Comparison of ENCODE assay signal across 7 mouse cellular contexts in the genomic region with DNA sequence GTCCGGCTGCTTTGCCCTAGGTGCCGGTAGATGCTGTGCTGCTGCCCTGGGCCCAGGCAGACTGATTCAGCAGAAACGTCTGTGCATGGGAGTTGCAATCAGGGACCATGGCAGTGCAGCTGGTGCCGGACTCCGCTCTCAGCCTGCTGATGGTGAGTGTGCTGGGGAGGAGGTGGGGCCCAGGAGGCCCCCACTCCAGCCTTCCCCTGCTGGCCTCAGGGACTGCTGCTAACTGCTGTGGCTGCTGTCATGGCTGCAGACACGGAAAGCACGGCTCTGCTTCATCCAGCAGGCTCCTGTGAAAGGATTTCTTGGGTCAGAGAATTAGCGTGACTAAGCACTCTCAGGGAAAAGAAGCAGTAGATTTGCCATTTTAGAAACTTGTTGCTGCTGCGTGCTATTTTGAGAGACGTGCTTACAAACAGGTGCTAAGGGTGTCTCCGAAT. TPM values are rescaled to one million over a fixed set of nuclear protein-coding genes. Genes with fewer than 3 reads are reported as not detected.
A peak's percentile ranks its signal among the peaks of the same experiment; 100 is the strongest.
DNase-seq lines count a peak whose midpoint lies in the region; ATAC-seq and TF ChIP-seq lines count a peak whose summit lies in the region.

No protein-coding gene starts in this region.

- H3K4me3 ChIP-seq in kidney, adult 2 months (ENCODE audit: insufficient read depth, low read depth, low read length), result no peak overlapping the region
- no peak overlapping the region for H3K4me3 ChIP-seq in embryonic facial prominence, embryonic 11.5 days (ENCODE audit: low read depth, low read length)
- peak overlapping the region; percentile 16 for H3K4me3 ChIP-seq in hindbrain, embryonic 14.5 days (replicated peaks; ENCODE audit: low read length)
- no peak overlapping the region for H3K4me3 ChIP-seq in limb, embryonic 13.5 days
- no peak overlapping the region for H3K4me3 ChIP-seq in stomach, embryonic 14.5 days (ENCODE audit: low read depth, low read length)

- WGBS in kidney, adult 2 months, result 39% methylated on average over 11 of the region's 11 CpGs
- 45% methylated on average over 11 of the region's 11 CpGs for WGBS in embryonic facial prominence, embryonic 11.5 days
- WGBS in hindbrain, embryonic 14.5 days, result 20% methylated on average over 11 of the region's 11 CpGs
- WGBS in limb, embryonic 13.5 days, result 32% methylated on average over 11 of the region's 11 CpGs
- 27% methylated on average over 11 of the region's 11 CpGs for WGBS in stomach, embryonic 14.5 days

- 0 out of 2 replicates have a peak overlapping the region, but pooled peaks have one; percentile 9 for H3K9ac ChIP-seq in embryonic facial prominence, embryonic 11.5 days (replicated peaks; ENCODE audit: low read length)
- peak overlapping the region; percentile 43 for H3K9ac ChIP-seq in hindbrain, embryonic 14.5 days
- H3K9ac ChIP-seq in limb, embryonic 13.5 days, result peak overlapping the region; percentile 21; the same call in 1 of the 2 replicates
- H3K9ac ChIP-seq in stomach, embryonic 14.5 days (replicated peaks; ENCODE audit: low read depth, low read length), result no peak overlapping the region

- H3K27ac ChIP-seq in kidney, adult 2 months (ENCODE audit: insufficient read depth, low read depth, low read length), result no peak overlapping the region
- H3K27ac ChIP-seq in embryonic facial prominence, embryonic 11.5 days (replicated peaks; ENCODE audit: low read depth, low read length), result no peak overlapping the region
- H3K27ac ChIP-seq in hindbrain, embryonic 14.5 days, result peak overlapping the region; percentile 61
- H3K27ac ChIP-seq in limb, embryonic 13.5 days, result no peak overlapping the region
- no peak overlapping the region for H3K27ac ChIP-seq in stomach, embryonic 14.5 days (ENCODE audit: low read length)

- no peak for TF ChIP-seq CTCF in kidney, adult 2 months (conservative IDR thresholded peaks at IDR 0.05; ENCODE audit: insufficient read depth, insufficient read length, low read depth, low read length)

- H3K4me1 ChIP-seq in kidney, adult 2 months (ENCODE audit: control insufficient read depth, insufficient read depth, low read length), result no peaks in the 10 kb centered on the region
- no peaks in the 10 kb centered on the region; the same call in 1 of the 2 replicates for H3K4me1 ChIP-seq in embryonic facial prominence, embryonic 11.5 days (ENCODE audit: control insufficient read depth, insufficient read depth, low read length)
- peaks cover 15% of the 10 kb centered on the region for H3K4me1 ChIP-seq in hindbrain, embryonic 14.5 days (replicated peaks; ENCODE audit: control insufficient read depth, insufficient read depth, low read length)
- H3K4me1 ChIP-seq in limb, embryonic 13.5 days, result peaks cover 23% of the 10 kb centered on the region
- peaks cover 6% of the 10 kb centered on the region; the same call in 1 of the 2 replicates for H3K4me1 ChIP-seq in stomach, embryonic 14.5 days (ENCODE audit: control insufficient read depth, insufficient read depth, low read length)

- DNase-seq in kidney, postnatal 4 days, result peak; percentile 30 to 41
- DNase-seq in kidney, adult 2 months, result no peak
- DNase-seq in embryonic facial prominence, embryonic 11.5 days (ENCODE audit: low spot score), result peak; percentile 41
- DNase-seq in hindbrain, embryonic 14.5 days (ENCODE audit: low spot score), result peak; percentile 41

- no peaks in the 10 kb centered on the region for H3K36me3 ChIP-seq in kidney, adult 2 months (ENCODE audit: control insufficient read depth, insufficient read depth, low read length)
- H3K36me3 ChIP-seq in embryonic facial prominence, embryonic 11.5 days (replicated peaks; ENCODE audit: control insufficient read depth, insufficient read depth, low read depth, low read length), result no peaks in the 10 kb centered on the region
- H3K36me3 ChIP-seq in hindbrain, embryonic 14.5 days (replicated peaks; ENCODE audit: control insufficient read depth, insufficient read depth), result no peaks in the 10 kb centered on the region
- no peaks in the 10 kb centered on the region for H3K36me3 ChIP-seq in limb, embryonic 13.5 days
- H3K36me3 ChIP-seq in stomach, embryonic 14.5 days (ENCODE audit: control insufficient read depth, insufficient read depth, low read length), result no peaks in the 10 kb centered on the region

- peak; percentile 80 for ATAC-seq in embryonic facial prominence, embryonic 11.5 days (replicated peaks; ENCODE audit: insufficient number of reproducible peaks, low FRiP score, low TSS enrichment, low read depth)
- peak; percentile 78 for ATAC-seq in hindbrain, embryonic 14.5 days (ENCODE audit: low FRiP score)
- peak; percentile 81; the same call in 1 of the 2 replicates for ATAC-seq in limb, embryonic 13.5 days (ENCODE audit: low FRiP score, low read depth)
- ATAC-seq in stomach, embryonic 14.5 days (ENCODE audit: insufficient number of reproducible peaks, insufficient read depth, low FRiP score, low read depth), result peak; percentile 42; the same call in 1 of the 2 replicates
- ATAC-seq in granulocyte monocyte progenitor cell, adult 5-6 weeks (replicated peaks; ENCODE audit: poor library complexity, severe bottlenecking), result no peak

- H3K27me3 ChIP-seq in kidney, adult 2 months (replicated peaks; ENCODE audit: control insufficient read depth, insufficient read depth, low read length), result no peaks in the 10 kb centered on the region; the same call in 1 of the 2 replicates
- H3K27me3 ChIP-seq in embryonic facial prominence, embryonic 11.5 days (ENCODE audit: control insufficient read depth, insufficient read depth, low read length), result no peaks in the 10 kb centered on the region
- H3K27me3 ChIP-seq in hindbrain, embryonic 14.5 days (ENCODE audit: control insufficient read depth, insufficient read depth, low read length), result no peaks in the 10 kb centered on the region
- H3K27me3 ChIP-seq in limb, embryonic 13.5 days, result no peaks in the 10 kb centered on the region
- H3K27me3 ChIP-seq in stomach, embryonic 14.5 days (ENCODE audit: control insufficient read depth, insufficient read depth, low read length), result no peaks in the 10 kb centered on the region

- no peak for TF ChIP-seq POLR2A in kidney, adult 2 months (IDR thresholded peaks at IDR 0.05; ENCODE audit: low read depth, low read length)

- H3K4me2 ChIP-seq in embryonic facial prominence, embryonic 11.5 days (ENCODE audit: low read depth, low read length), result no peak overlapping the region
- peak overlapping the region; percentile 37 for H3K4me2 ChIP-seq in hindbrain, embryonic 14.5 days (replicated peaks)
- H3K4me2 ChIP-seq in limb, embryonic 13.5 days (replicated peaks), result peak overlapping the region; percentile 46
- peak overlapping the region; percentile 22 for H3K4me2 ChIP-seq in stomach, embryonic 14.5 days (replicated peaks; ENCODE audit: low read depth, low read length)

- H3K9me3 ChIP-seq in embryonic facial prominence, embryonic 11.5 days (replicated peaks; ENCODE audit: control insufficient read depth, low read length), result no peaks in the 10 kb centered on the region
- no peaks in the 10 kb centered on the region for H3K9me3 ChIP-seq in hindbrain, embryonic 14.5 days (ENCODE audit: control insufficient read depth, low read length)
- H3K9me3 ChIP-seq in limb, embryonic 13.5 days, result no peaks in the 10 kb centered on the region
- H3K9me3 ChIP-seq in stomach, embryonic 14.5 days (ENCODE audit: control insufficient read depth, low read depth, low read length), result no peaks in the 10 kb centered on the region

RNA-seq across cellular contexts. Expression of a gene that starts 0.9 kb away (rescaled TPM):
- polyA plus RNA-seq in kidney, adult 2 months (2012; rRNA removed), result 5.8 and 7.4 TPM in 2 replicates
- polyA plus RNA-seq in embryonic facial prominence, embryonic 11.5 days (2014; fragmentation: Nextera tagmentation; extraction: Ambion mirVana), result 38.5 and 39.3 TPM in 2 replicates
- polyA plus RNA-seq in hindbrain, embryonic 14.5 days (2014; fragmentation: Nextera tagmentation; extraction: Ambion mirVana), result 56.9 and 59.6 TPM in 2 replicates
- polyA plus RNA-seq in limb, embryonic 13.5 days (2015; fragmentation: Nextera tagmentation; extraction: Ambion mirVana), result 63.2 and 68.1 TPM in 2 replicates
- polyA plus RNA-seq in stomach, embryonic 14.5 days (2014; fragmentation: Nextera tagmentation; extraction: Ambion mirVana), result 36.1 and 42.4 TPM in 2 replicates
- total RNA-seq in granulocyte monocyte progenitor cell, adult 5-6 weeks (2014; fragmentation: Nextera tagmentation), result 30.3 and 38.5 TPM in 2 replicates
- total RNA-seq in granulocyte monocyte progenitor cell, adult 5-6 weeks (2017), result 15.1 and 16.7 TPM in 2 replicates
